Mouse (Mus musculus): ENCODE results near the gene Chkb. TPM values are rescaled to one million over a fixed set of nuclear protein-coding genes. Genes with fewer than 3 reads are reported as not detected.

The Chkb gene
- total and polyA plus RNA-seq, 3 experiments: 21.1 to 31.8 (median 26.4) TPM

GRCm38 (mm10) chr15:89458942-89459341, 29.2 kb upstream of the Chkb start:
- no peak overlapping the region for H3K27ac ChIP-seq (ENCODE audit: insufficient read depth, low read depth)
- no peak overlapping the region for H3K9ac ChIP-seq (ENCODE audit: insufficient read depth, low read depth)
- no peaks in the 10 kb centered on the region for H3K79me2 ChIP-seq (replicated peaks; ENCODE audit: control insufficient read depth, extremely low read depth, insufficient read depth, poor library complexity, severe bottlenecking)
- no peak overlapping the region for H3K4me2 ChIP-seq (ENCODE audit: insufficient read depth, low read depth, poor library complexity, severe bottlenecking)
- no peak for TF ChIP-seq RCOR1 (conservative IDR thresholded peaks at IDR 0.05; ENCODE audit: low read depth, low read length)
- no peak for TF ChIP-seq USF2 (conservative IDR thresholded peaks at IDR 0.05; ENCODE audit: low read depth, low read length)
- TF ChIP-seq ZKSCAN1 (IDR thresholded peaks at IDR 0.05; ENCODE audit: borderline replicate concordance, low read depth, low read length): no peak
- TF ChIP-seq ZMIZ1 (IDR thresholded peaks at IDR 0.05; ENCODE audit: low read depth, low read length): no peak
- no peak for TF ChIP-seq E2F4 (IDR thresholded peaks at IDR 0.05; ENCODE audit: insufficient replicate concordance, low read depth, low read length)
- no peak for TF ChIP-seq JUN (IDR thresholded peaks at IDR 0.05; ENCODE audit: insufficient read depth, low read depth, low read length)
- peaks cover 71% of the 10 kb centered on the region for H3K27me3 ChIP-seq (replicated peaks)
- no peaks in the 10 kb centered on the region for H3K36me3 ChIP-seq (replicated peaks in 1 of 2; ENCODE audit: control insufficient read depth in 1 of 2, insufficient read depth in 1 of 2, low read length in 1 of 2)
- H3K9me3 ChIP-seq (replicated peaks; ENCODE audit: low read length): peaks cover 2% of the 10 kb centered on the region
- H3K4me1 ChIP-seq (ENCODE audit: control insufficient read depth in 1 of 2, insufficient read depth in 2 of 2): peaks cover 3 to 5% of the 10 kb centered on the region in 2 experiments
- no peak overlapping the region for H3K4me3 ChIP-seq (replicated peaks in 1 of 3; ENCODE audit: low read depth in 2 of 3, low read length in 2 of 3, poor library complexity in 1 of 3)
- no peak for DNase-seq (ENCODE audit: extremely low read depth)
- dilution Hi-C loops (cut with MboI; ENCODE audit: extremely low pct_ligation_motif_present, extremely low pct_unique_long_range_greater_than_20kb, low sequenced_read_pairs): no loop called here
- in situ Hi-C loops (cut with MboI; ENCODE audit: low pct_ligation_motif_present, low pct_unique_long_range_greater_than_20kb, low sequenced_read_pairs): no loop called here

GRCm38 (mm10) chr15:89455642-89456041, 25.9 kb upstream of the Chkb start:
- Histone ChIP-seq H3K27ac (ENCODE audit: insufficient read depth, low read depth) (no peak overlapping the region), H3K4me3 (replicated peaks in 1 of 3; ENCODE audit: low read depth in 2 of 3, low read length in 2 of 3, poor library complexity in 1 of 3) (no peak overlapping the region), H3K36me3 (replicated peaks in 1 of 2; ENCODE audit: control insufficient read depth in 1 of 2, insufficient read depth in 1 of 2, low read length in 1 of 2) (no peaks in the 10 kb centered on the region), H3K27me3 (replicated peaks) (peaks cover 62% of the 10 kb centered on the region), H3K79me2 (replicated peaks; ENCODE audit: control insufficient read depth, extremely low read depth, insufficient read depth, poor library complexity, severe bottlenecking) (no peaks in the 10 kb centered on the region), H3K4me1 (ENCODE audit: control insufficient read depth in 1 of 2, insufficient read depth in 2 of 2) (peaks cover 3 to 5% of the 10 kb centered on the region in 2 experiments), H3K9ac (ENCODE audit: insufficient read depth, low read depth) (no peak overlapping the region), H3K4me2 (ENCODE audit: insufficient read depth, low read depth, poor library complexity, severe bottlenecking) (no peak overlapping the region), H3K9me3 (replicated peaks; ENCODE audit: low read length) (peaks cover 7% of the 10 kb centered on the region)
- in situ Hi-C loops (cut with MboI; ENCODE audit: low pct_ligation_motif_present, low pct_unique_long_range_greater_than_20kb, low sequenced_read_pairs): no loop called here
- TF ChIP-seq JUND (conservative IDR thresholded peaks at IDR 0.05; ENCODE audit: low read depth, low read length) (no peak), ELF1 (IDR thresholded peaks at IDR 0.05; ENCODE audit: low read depth, low read length) (no peak), SIN3A (IDR thresholded peaks at IDR 0.05; ENCODE audit: low read length) (no peak), ZC3H11A (IDR thresholded peaks at IDR 0.05; ENCODE audit: low read depth, low read length) (no peak), ETS1 (conservative IDR thresholded peaks at IDR 0.05; ENCODE audit: low read depth, low read length) (no peak), MYC (IDR thresholded peaks at IDR 0.05; ENCODE audit: low read depth, low read length) (no peak), ZNF384 (IDR thresholded peaks at IDR 0.05; ENCODE audit: low read depth, low read length) (no peak), MEF2A (IDR thresholded peaks at IDR 0.05; ENCODE audit: borderline replicate concordance, low read depth, low read length) (no peak), MXI1 (IDR thresholded peaks at IDR 0.05; ENCODE audit: low read depth, low read length) (no peak), CHD1 (IDR thresholded peaks at IDR 0.05; ENCODE audit: low read depth, low read length) (no peak), ZMIZ1 (IDR thresholded peaks at IDR 0.05; ENCODE audit: low read depth, low read length) (no peak), MAZ (IDR thresholded peaks at IDR 0.05; ENCODE audit: low read depth, low read length) (no peak), BHLHE40 (IDR thresholded peaks at IDR 0.05; ENCODE audit: low read depth, low read length) (no peak), EP300 (IDR thresholded peaks at IDR 0.05; ENCODE audit: low read length) (no peak)
- dilution Hi-C loops (cut with MboI; ENCODE audit: extremely low pct_ligation_motif_present, extremely low pct_unique_long_range_greater_than_20kb, low sequenced_read_pairs): no loop called here
- DNase-seq (ENCODE audit: extremely low read depth): no peak

Measured in CH12.LX (cell line).